Mouse (Mus musculus): ENCODE measurements around the gene Pprc1. TPM values are rescaled to one million over a fixed set of nuclear protein-coding genes. Genes with fewer than 3 reads are reported as not detected.

The Pprc1 gene
- polyA plus RNA-seq, 1 experiment from 2014 or later = 16.1 TPM

DNA sequence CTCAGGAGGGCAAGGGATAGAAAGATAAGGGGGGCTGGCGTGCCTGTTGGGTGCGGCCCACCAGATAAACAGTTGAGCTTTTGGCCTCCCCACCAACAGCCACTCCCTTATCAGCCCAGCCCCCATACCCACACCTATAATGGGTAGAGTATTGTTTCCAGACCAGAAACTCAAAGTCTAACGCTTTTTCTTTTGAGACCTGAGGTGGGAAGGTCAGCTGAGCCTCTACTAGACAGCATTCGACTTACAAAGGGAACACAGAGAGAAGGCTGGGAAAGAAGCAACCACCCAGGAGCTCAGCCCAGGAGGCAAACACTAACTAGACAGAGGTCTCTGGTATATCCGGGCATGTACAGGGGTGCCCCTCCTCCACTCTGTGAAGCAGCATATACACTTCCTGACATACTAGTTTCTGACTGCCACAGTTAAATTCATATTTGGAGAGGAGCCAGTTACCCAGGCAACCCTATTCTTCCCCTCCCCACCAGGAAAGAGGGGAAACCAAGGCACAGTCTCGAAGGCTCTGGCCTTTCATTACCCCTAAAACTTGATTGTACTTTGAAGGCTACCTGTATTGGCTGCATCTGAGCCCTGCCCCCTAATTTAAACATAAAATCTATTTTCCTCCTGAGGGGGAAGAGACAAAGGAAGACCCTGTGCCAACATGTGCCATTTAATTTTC lies 7.3 kb upstream of the Pprc1 start:
- Histone ChIP-seq H3K9ac (replicated peaks) (peak overlapping the region; percentile 79), H3K9me3 (replicated peaks) (no peaks in the 10 kb centered on the region), H3K4me1 (peaks cover 60% of the 10 kb centered on the region), H3K4me3 (replicated peaks) (peak overlapping the region; percentile 73), H3K27me3 (replicated peaks) (no peaks in the 10 kb centered on the region), H3K36me3 (peaks cover 37% of the 10 kb centered on the region), H3K27ac (replicated peaks) (peak overlapping the region; percentile 54), H3K4me2 (peak overlapping the region; percentile 92)
- ATAC-seq (ENCODE audit: low FRiP score) = no peak
- WGBS = 21% methylated on average over 6 of the region's 6 CpGs

DNA sequence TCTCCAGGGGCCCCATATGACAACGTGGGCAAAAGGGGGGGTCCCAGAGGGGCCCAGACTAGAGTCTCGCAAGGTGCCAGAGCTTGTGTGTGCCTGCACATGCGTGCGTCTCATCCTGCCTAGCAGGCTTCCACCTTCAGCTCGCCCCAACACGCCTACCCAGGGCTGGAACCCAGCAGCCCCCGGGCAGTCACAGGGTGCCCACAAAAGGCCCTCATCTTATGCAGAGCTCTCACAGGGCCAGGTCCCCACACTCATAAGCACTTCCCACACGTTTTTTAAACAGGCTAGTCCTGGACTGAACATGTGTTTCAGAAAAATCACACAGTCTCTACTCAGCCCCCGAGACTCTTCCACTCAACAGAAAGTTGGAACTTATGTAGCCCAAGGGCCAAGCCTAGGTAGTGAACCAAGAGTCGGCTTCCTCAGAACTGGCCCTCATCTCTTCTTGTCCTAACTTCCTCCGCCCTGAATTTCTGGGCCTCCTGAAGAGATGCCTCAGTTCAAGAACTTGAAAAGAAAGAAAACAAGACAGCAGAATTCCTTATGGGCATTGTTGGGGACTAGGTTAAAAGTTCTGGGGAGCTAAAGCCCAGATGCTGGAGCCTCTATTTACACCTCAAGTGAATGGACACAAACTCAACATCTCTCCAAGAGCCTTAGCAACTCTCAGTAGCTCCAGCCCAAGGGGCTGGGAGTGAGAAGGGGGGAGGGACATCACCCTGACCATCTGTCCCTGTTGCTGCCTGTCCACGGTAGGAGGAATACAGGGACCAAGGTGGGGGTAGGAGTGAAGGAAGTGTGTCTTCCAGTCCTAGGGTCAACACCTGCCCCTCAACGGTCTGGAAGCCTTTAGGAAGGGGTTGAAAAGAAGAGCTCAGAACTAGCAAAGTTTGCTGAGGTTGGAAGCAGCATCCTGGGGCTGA lies 6.5 kb upstream of the Pprc1 start:
- ATAC-seq (ENCODE audit: low FRiP score) = no peak
- no peaks in the 10 kb centered on the region for H3K27me3 ChIP-seq (replicated peaks)
- WGBS = 6% methylated on average over 13 of the region's 13 CpGs
- peak overlapping the region; percentile 92 for H3K4me2 ChIP-seq
- H3K9me3 ChIP-seq (replicated peaks) = no peaks in the 10 kb centered on the region
- peak overlapping the region; percentile 73 for H3K4me3 ChIP-seq (replicated peaks)
- H3K9ac ChIP-seq (replicated peaks) = peak overlapping the region; percentile 79
- peak overlapping the region; percentile 88 for H3K27ac ChIP-seq (replicated peaks)
- H3K36me3 ChIP-seq = peaks cover 29% of the 10 kb centered on the region
- H3K4me1 ChIP-seq = peaks cover 68% of the 10 kb centered on the region

DNA sequence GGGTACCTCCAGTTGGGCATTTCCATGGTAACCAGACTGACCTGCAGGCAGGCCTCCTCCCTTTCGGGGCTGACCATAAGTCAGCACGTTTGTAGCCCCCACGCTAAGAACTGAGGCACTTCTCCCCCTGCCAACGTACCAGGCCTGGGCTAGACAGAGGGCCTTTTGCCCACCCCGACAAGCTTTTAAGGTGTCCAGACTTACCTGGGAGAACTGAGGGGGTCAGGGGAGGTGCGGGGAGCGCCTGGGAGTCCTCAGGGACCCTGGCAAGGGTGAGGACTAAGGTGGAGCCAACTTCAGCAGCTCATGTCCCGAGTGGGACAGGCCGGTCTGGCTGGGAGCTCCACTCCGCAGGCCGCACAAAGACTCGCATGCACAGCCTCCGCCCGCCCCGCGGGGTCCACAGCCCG lies 5.8 kb upstream of the Pprc1 start:
- H3K9me3 ChIP-seq (replicated peaks) = no peaks in the 10 kb centered on the region
- peak overlapping the region; percentile 73 for H3K4me3 ChIP-seq (replicated peaks)
- peak; percentile 13; the same call in 1 of the 2 replicates for ATAC-seq (ENCODE audit: low FRiP score)
- peaks cover 75% of the 10 kb centered on the region for H3K4me1 ChIP-seq
- H3K36me3 ChIP-seq = peaks cover 23% of the 10 kb centered on the region
- H3K27me3 ChIP-seq (replicated peaks) = no peaks in the 10 kb centered on the region
- WGBS = 0% methylated on average over 17 of the region's 17 CpGs
- H3K9ac ChIP-seq (replicated peaks) = peak overlapping the region; percentile 79
- peak overlapping the region; percentile 88 for H3K27ac ChIP-seq (replicated peaks)
- peak overlapping the region; percentile 92 for H3K4me2 ChIP-seq

DNA sequence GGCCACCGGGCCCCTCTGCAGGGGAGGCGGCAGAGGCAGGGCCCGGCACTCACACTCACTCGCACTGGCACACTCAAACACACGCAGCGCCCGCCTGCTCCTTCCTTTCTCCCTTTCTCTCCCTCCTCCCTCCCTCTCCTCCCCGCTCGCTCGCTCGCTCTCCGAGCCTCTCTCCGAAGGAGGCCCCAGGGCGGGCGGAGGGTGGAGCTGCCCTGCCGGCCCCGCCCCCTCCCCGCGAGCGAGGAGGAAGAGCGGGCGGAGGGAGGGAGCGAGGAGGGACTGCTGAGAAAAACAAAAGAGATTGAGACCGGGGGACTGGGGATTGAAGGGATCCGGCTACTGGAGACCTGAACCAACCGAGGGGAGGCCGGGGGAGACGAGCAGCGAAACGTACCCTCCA lies 5.2 kb upstream of the Pprc1 start:
- 3% methylated on average over 29 of the region's 30 CpGs for WGBS
- H3K27ac ChIP-seq (replicated peaks) = peak overlapping the region; percentile 88

DNA sequence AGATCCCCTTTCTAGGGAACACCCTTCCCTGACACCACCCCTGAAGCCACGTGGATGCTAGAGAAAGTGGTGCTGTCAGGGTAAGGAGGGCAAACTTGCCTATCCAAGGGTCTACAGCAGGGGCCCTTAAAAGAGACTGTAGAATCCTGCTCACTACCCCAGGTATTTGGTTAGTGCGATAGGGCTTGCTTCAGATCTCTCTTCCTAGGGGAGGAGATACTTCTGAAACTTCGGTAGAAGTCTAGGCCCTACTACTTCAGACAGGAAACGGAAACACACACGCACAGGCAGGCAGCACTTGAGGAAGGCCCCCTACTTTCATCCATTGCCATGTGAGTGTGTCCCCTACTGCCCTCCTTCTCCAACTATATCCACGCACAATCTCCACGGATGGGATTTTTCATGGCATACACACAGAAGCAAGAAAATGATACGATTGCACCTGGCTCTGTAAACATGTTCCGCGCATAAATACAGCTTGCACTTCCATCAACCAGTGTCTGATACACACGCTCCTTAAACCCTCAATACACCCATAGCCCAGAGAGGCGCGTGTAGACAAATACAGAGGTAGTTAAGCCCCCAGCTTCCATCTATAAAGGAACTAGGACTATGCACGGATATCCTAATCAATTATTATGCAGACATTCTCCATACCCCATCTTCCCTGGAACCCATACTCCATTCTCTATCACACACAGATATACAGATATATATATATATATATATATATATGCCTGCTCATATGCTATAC lies 4.4 kb upstream of the Pprc1 start:
- H3K4me3 ChIP-seq (replicated peaks) = peak overlapping the region; percentile 73
- peak overlapping the region; percentile 92 for H3K4me2 ChIP-seq
- no peaks in the 10 kb centered on the region for H3K9me3 ChIP-seq (replicated peaks)
- WGBS = 42% methylated on average over 14 of the region's 14 CpGs
- no peak for ATAC-seq (ENCODE audit: low FRiP score)
- peak overlapping the region; percentile 79 for H3K9ac ChIP-seq (replicated peaks)
- peak overlapping the region; percentile 88 for H3K27ac ChIP-seq (replicated peaks)
- peaks cover 80% of the 10 kb centered on the region for H3K4me1 ChIP-seq
- H3K27me3 ChIP-seq (replicated peaks) = no peaks in the 10 kb centered on the region
- peaks cover 8% of the 10 kb centered on the region for H3K36me3 ChIP-seq

More for the DNA sequence above, 5.2 kb upstream of the Pprc1 start:
- H3K4me1 ChIP-seq = peaks cover 80% of the 10 kb centered on the region
- no peaks in the 10 kb centered on the region for H3K27me3 ChIP-seq (replicated peaks)
- peak; percentile 77 for ATAC-seq (ENCODE audit: low FRiP score)
- H3K36me3 ChIP-seq = peaks cover 17% of the 10 kb centered on the region
- peak overlapping the region; percentile 73 for H3K4me3 ChIP-seq (replicated peaks)
- H3K4me2 ChIP-seq = peak overlapping the region; percentile 92
- H3K9me3 ChIP-seq (replicated peaks) = no peaks in the 10 kb centered on the region
- peak overlapping the region; percentile 79 for H3K9ac ChIP-seq (replicated peaks)

DNA sequence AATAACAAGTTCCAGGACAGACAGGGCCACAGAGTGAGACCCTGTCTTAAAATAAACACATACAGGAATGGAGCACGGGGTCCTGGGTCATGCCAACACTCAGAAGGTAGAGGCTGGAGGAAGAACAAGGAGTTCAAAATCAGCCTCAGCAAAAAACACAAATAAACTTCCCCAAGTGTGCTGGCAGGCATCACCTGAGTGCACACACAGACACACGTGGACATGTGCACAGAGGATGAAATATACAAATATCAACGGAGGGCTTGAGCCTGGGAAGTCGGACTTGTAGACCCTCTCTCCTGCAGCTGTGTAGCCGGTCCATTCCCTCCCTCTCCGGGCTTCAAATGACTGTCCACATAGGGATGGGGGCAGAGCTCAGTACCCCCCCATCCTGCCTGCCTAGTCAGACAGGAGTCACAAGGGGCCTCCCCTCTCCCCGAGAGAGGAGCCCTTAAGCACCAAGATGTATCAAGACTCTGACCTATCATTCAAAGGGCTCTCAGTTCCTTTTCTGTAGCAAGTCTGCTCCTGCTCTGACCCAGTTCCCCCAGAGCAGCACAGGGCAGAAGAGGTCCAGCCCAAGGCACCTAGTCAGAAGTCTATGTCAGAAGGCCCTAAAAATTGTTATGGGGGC lies 3.3 kb upstream of the Pprc1 start:
- H3K4me3 ChIP-seq (replicated peaks) = peak overlapping the region; percentile 97
- peak overlapping the region; percentile 92 for H3K4me2 ChIP-seq
- peak overlapping the region; percentile 99 for H3K27ac ChIP-seq (replicated peaks)
- H3K9me3 ChIP-seq (replicated peaks) = no peaks in the 10 kb centered on the region
- no peak for ATAC-seq (ENCODE audit: low FRiP score)
- WGBS = 12% methylated on average over 7 of the region's 7 CpGs
- peaks cover 82% of the 10 kb centered on the region for H3K4me1 ChIP-seq
- H3K36me3 ChIP-seq = no peaks in the 10 kb centered on the region
- H3K9ac ChIP-seq (replicated peaks) = peak overlapping the region; percentile 96
- H3K27me3 ChIP-seq (replicated peaks) = no peaks in the 10 kb centered on the region

DNA sequence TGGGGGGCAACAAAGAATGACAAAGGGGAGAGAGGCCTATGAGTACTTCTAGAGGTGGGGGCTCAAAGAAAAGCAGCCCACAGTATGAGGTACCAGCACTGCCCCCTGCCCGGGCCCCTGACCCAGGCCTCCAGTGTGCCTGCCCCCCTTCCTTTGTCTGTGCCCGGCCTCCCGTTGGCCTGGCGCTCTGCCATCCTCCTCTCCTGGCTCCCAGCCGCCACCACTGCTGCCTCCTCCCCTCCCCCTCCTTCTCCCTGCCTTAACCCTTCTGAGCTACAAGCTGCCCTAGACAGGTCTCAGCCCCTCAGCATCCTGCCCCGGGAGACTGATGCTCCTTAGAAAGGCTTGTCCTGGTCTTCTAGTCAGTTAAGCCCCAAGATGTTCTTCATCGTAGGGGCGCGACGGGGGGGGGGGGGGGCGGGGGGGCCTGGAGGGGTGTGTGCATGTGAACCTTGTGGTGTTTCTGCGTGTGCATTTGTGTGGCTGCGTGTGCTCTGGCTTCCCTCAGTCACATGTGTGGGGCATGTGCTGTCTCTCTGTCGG lies 2.7 kb upstream of the Pprc1 start:
- peak overlapping the region; percentile 96 for H3K9ac ChIP-seq (replicated peaks)

DNA sequence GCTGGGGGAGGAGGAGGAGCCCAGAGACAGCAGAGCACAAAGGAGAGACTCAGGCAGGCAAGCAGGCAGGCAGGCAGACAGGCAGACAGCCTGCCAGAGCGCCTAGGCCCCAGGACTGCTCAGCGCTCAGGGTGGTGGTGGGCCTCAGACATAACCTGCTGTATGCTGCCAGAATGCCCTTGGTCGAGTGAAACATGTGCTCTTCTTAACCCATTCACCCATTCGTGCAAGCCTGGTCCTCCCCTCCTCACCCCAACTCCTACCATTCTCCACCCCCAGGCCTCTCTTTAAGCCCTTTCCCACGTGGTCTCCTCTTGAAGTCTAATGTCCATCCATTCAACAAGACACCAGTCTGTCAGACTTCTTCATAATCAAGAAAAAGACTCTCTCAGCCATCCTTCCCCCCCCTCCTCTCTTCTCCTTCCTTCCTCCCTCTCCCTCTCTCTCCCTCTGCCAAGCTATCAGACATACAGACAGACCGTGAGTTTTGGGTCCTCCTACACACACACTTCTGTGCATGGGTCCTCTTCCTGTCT lies 2.1 kb upstream of the Pprc1 start:
- peak overlapping the region; percentile 97 for H3K4me3 ChIP-seq (replicated peaks)
- WGBS = 2% methylated on average over 6 of the region's 6 CpGs
- H3K4me2 ChIP-seq = peak overlapping the region; percentile 92
- H3K9me3 ChIP-seq (replicated peaks) = no peaks in the 10 kb centered on the region
- ATAC-seq (ENCODE audit: low FRiP score) = no peak
- H3K27ac ChIP-seq (replicated peaks) = peak overlapping the region; percentile 99
- H3K36me3 ChIP-seq = no peaks in the 10 kb centered on the region
- no peaks in the 10 kb centered on the region for H3K27me3 ChIP-seq (replicated peaks)
- H3K4me1 ChIP-seq = peaks cover 78% of the 10 kb centered on the region
- peak overlapping the region; percentile 96 for H3K9ac ChIP-seq (replicated peaks)

More for the DNA sequence above, 2.7 kb upstream of the Pprc1 start:
- 0% methylated on average over 11 of the region's 14 CpGs for WGBS
- H3K27ac ChIP-seq (replicated peaks) = peak overlapping the region; percentile 99
- no peaks in the 10 kb centered on the region for H3K9me3 ChIP-seq (replicated peaks)
- H3K4me1 ChIP-seq = peaks cover 82% of the 10 kb centered on the region
- peak overlapping the region; percentile 92 for H3K4me2 ChIP-seq
- no peaks in the 10 kb centered on the region for H3K27me3 ChIP-seq (replicated peaks)
- H3K36me3 ChIP-seq = no peaks in the 10 kb centered on the region
- no peak for ATAC-seq (ENCODE audit: low FRiP score)
- peak overlapping the region; percentile 97 for H3K4me3 ChIP-seq (replicated peaks)

DNA sequence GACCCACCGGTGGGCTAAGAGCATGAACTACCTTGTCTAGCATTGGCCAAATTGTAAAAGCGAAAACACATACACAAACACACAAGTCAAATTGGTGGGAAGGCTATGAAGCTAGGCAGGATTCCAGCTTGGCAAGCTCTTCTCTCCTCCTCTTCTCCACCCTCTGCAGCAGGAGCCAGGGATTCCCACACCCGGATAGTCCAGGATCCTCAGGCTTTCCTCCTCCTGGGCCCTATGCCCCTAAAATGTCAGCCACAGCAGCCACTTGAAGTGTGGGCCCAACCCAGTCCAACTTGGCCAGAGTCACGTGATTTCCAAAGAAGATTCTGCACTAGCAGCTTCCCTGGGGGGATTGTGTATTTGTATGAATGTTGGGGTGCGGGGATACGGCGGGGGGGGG lies 1.3 kb upstream of the Pprc1 start:
- peak overlapping the region; percentile 96 for H3K9ac ChIP-seq (replicated peaks)
- H3K27me3 ChIP-seq (replicated peaks) = no peaks in the 10 kb centered on the region
- peak overlapping the region; percentile 97 for H3K4me3 ChIP-seq (replicated peaks)
- H3K9me3 ChIP-seq (replicated peaks) = no peaks in the 10 kb centered on the region
- peak overlapping the region; percentile 99 for H3K27ac ChIP-seq (replicated peaks)
- peak overlapping the region; percentile 92 for H3K4me2 ChIP-seq
- WGBS = 60% methylated on average over 7 of the region's 7 CpGs
- H3K4me1 ChIP-seq = peaks cover 70% of the 10 kb centered on the region
- no peak for ATAC-seq (ENCODE audit: low FRiP score)
- H3K36me3 ChIP-seq = no peaks in the 10 kb centered on the region

DNA sequence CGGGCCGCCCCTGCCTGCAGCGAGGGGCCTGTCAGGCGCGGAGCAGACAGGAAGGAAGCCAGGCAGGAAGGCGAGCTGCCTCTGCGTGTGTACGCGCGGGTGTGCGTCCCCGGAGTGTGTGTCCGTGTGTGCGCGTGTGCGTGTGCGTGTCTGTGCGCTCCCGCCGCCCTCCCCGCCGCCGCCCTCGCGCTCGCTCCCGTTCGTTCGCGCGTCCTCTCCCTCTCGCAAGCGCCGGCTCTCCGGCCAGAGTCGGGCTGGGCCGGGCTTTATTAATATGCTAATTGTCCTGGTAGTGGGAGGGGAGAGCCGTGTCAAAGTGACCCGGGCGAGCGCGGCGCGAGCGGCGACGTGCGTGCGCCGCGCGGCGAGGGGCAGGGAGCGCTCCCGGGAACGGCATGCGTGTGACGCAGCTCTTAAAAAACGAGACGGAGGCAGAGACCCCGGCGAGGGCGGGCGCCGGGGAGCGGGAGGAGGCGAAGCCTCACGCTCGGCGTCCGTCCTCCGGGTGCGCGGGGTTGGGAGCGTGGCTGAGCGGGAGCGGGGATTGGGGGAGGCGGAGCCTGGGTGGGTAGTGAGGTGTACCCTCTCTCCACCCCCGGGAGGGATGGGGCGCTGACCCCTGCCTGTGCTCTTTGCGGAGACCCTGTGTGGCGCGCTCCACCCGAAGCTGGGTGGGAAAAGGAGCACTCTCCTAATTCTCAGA lies 458 bp downstream of the Pprc1 start, which contains the start of gene Ldb1:
TSS of gene Ldb1 (minus strand) at position 222 of the 703 bp plus-strand sequence.
- peak within 1 kb of the TSS; percentile 97 for H3K4me3 ChIP-seq (replicated peaks)
- peak within 1 kb of the TSS; percentile 99 for H3K27ac ChIP-seq (replicated peaks)
- no peaks in the 10 kb centered on the region for H3K36me3 ChIP-seq
- H3K4me2 ChIP-seq = peak within 1 kb of the TSS; percentile 92
- peaks cover 59% of the 10 kb centered on the region for H3K4me1 ChIP-seq
- peak; percentile 77 for ATAC-seq (ENCODE audit: low FRiP score)
- under 1% methylated on average over 71 of the region's 84 CpGs for WGBS
- no peaks in the 10 kb centered on the region for H3K27me3 ChIP-seq (replicated peaks)
- peak within 1 kb of the TSS; percentile 96 for H3K9ac ChIP-seq (replicated peaks)
- no peaks in the 10 kb centered on the region for H3K9me3 ChIP-seq (replicated peaks)
